Mouse (Mus musculus): ENCODE measurements around the gene Sp9. TPM values are rescaled to one million over a fixed set of nuclear protein-coding genes. Genes with fewer than 3 reads are reported as not detected.

The Sp9 gene
- polyA plus RNA-seq, 1 experiment from 2014 or later: not detected

- no peak for ATAC-seq (ENCODE audit: borderline replicate concordance, extremely low read depth, low FRiP score, low TSS enrichment)
- no peaks in the 10 kb centered on the region for H3K27me3 ChIP-seq
- H3K4me1 ChIP-seq: no peaks in the 10 kb centered on the region
- H3K9me3 ChIP-seq: no peaks in the 10 kb centered on the region
- H3K4me2 ChIP-seq: no peak overlapping the region
- H3K36me3 ChIP-seq: peaks cover 23% of the 10 kb centered on the region
- H3K27ac ChIP-seq: no peak overlapping the region
- H3K9ac ChIP-seq: no peak overlapping the region
- H3K4me3 ChIP-seq: no peak overlapping the region
- 88% methylated on average over 7 of the region's 7 CpGs for WGBS
These were observed 26.4 kb downstream of the Sp9 start for GRCm38 (mm10) chr2:73298154-73298553.

GRCm38 (mm10) chr2:73298841-73299240 is 27.1 kb downstream of the Sp9 start:
- Histone ChIP-seq H3K27me3 (no peaks in the 10 kb centered on the region), H3K36me3 (peaks cover 23% of the 10 kb centered on the region), H3K27ac (no peak overlapping the region), H3K9ac (no peak overlapping the region), H3K9me3 (no peaks in the 10 kb centered on the region), H3K4me2 (no peak overlapping the region), H3K4me3 (no peak overlapping the region), H3K4me1 (no peaks in the 10 kb centered on the region)
- WGBS: 70% methylated on average over 3 of the region's 3 CpGs
- ATAC-seq (ENCODE audit: borderline replicate concordance, extremely low read depth, low FRiP score, low TSS enrichment): no peak

- H3K36me3 ChIP-seq: peaks cover 47% of the 10 kb centered on the region
- no peaks in the 10 kb centered on the region for H3K9me3 ChIP-seq
These were observed 30.3 kb downstream of the Sp9 start for GRCm38 (mm10) chr2:73301979-73302378.

GRCm38 (mm10) chr2:73302722-73303121 is 31.0 kb downstream of the Sp9 start:
- H3K4me2 ChIP-seq: no peak overlapping the region
- H3K4me3 ChIP-seq: no peak overlapping the region
- no peaks in the 10 kb centered on the region for H3K27me3 ChIP-seq
- WGBS: 91% methylated on average over 9 of the region's 9 CpGs
- H3K9me3 ChIP-seq: no peaks in the 10 kb centered on the region
- no peak for ATAC-seq (ENCODE audit: borderline replicate concordance, extremely low read depth, low FRiP score, low TSS enrichment)
- H3K9ac ChIP-seq: no peak overlapping the region
- H3K27ac ChIP-seq: no peak overlapping the region
- peaks cover 43% of the 10 kb centered on the region for H3K36me3 ChIP-seq
- no peaks in the 10 kb centered on the region for H3K4me1 ChIP-seq

More at GRCm38 (mm10) chr2:73301979-73302378, 30.3 kb downstream of the Sp9 start:
- H3K27ac ChIP-seq: no peak overlapping the region
- ATAC-seq (ENCODE audit: borderline replicate concordance, extremely low read depth, low FRiP score, low TSS enrichment): no peak
- no peak overlapping the region for H3K9ac ChIP-seq
- H3K4me2 ChIP-seq: no peak overlapping the region
- WGBS: 61% methylated on average over 1 of the region's 1 CpGs
- H3K4me3 ChIP-seq: no peak overlapping the region
- H3K4me1 ChIP-seq: no peaks in the 10 kb centered on the region
- no peaks in the 10 kb centered on the region for H3K27me3 ChIP-seq

GRCm38 (mm10) chr2:73304506-73304905 is 32.8 kb downstream of the Sp9 start:
- no peak overlapping the region for H3K27ac ChIP-seq
- peaks cover 52% of the 10 kb centered on the region for H3K36me3 ChIP-seq
- H3K4me2 ChIP-seq: no peak overlapping the region
- ATAC-seq (ENCODE audit: borderline replicate concordance, extremely low read depth, low FRiP score, low TSS enrichment): no peak
- no peaks in the 10 kb centered on the region for H3K4me1 ChIP-seq
- no peak overlapping the region for H3K9ac ChIP-seq
- H3K27me3 ChIP-seq: no peaks in the 10 kb centered on the region
- WGBS: 78% methylated on average over 5 of the region's 5 CpGs
- H3K4me3 ChIP-seq: no peak overlapping the region
- H3K9me3 ChIP-seq: no peaks in the 10 kb centered on the region

GRCm38 (mm10) chr2:73306006-73306405 is 34.3 kb downstream of the Sp9 start:
- 89% methylated on average over 7 of the region's 7 CpGs for WGBS
- Histone ChIP-seq H3K27me3 (no peaks in the 10 kb centered on the region), H3K9me3 (no peaks in the 10 kb centered on the region), H3K4me3 (no peak overlapping the region), H3K27ac (no peak overlapping the region), H3K9ac (no peak overlapping the region), H3K36me3 (peaks cover 53% of the 10 kb centered on the region), H3K4me2 (no peak overlapping the region), H3K4me1 (no peaks in the 10 kb centered on the region; the same call in 1 of the 2 replicates)
- ATAC-seq (ENCODE audit: borderline replicate concordance, extremely low read depth, low FRiP score, low TSS enrichment): no peak

GRCm38 (mm10) chr2:73312152-73313116 is 40.7 kb downstream of the Sp9 start, which contains the start of the genes Scrn3 and Cir1:
Scrn3 (plus strand) TSS chr2:73312601.
Cir1 (minus strand) TSS chr2:73312701.
- no peaks in the 10 kb centered on the region for H3K27me3 ChIP-seq
- H3K4me1 ChIP-seq: peaks cover 17% of the 10 kb centered on the region
- peak within 1 kb of the TSS; percentile 78 for H3K4me2 ChIP-seq
- WGBS: under 1% methylated on average over 64 of the region's 64 CpGs
- H3K36me3 ChIP-seq: peaks cover 15% of the 10 kb centered on the region
- no peaks in the 10 kb centered on the region for H3K9me3 ChIP-seq
- H3K27ac ChIP-seq: peak within 1 kb of the TSS; percentile 90
- peak within 1 kb of the TSS; percentile 86 for H3K4me3 ChIP-seq
- peak; percentile 97 for ATAC-seq (ENCODE audit: borderline replicate concordance, extremely low read depth, low FRiP score, low TSS enrichment)
- H3K9ac ChIP-seq: peak within 1 kb of the TSS; percentile 82

- Histone ChIP-seq H3K9ac (peak overlapping the region; percentile 65), H3K4me1 (peaks cover 17% of the 10 kb centered on the region), H3K27ac (peak overlapping the region; percentile 90), H3K27me3 (no peaks in the 10 kb centered on the region), H3K9me3 (no peaks in the 10 kb centered on the region), H3K36me3 (peaks cover 14% of the 10 kb centered on the region), H3K4me2 (peak overlapping the region; percentile 62), H3K4me3 (peak overlapping the region; percentile 86)
- WGBS: 27% methylated on average over 14 of the region's 14 CpGs
- ATAC-seq (ENCODE audit: borderline replicate concordance, extremely low read depth, low FRiP score, low TSS enrichment): peak; percentile 44; the same call in 1 of the 2 replicates
These were observed 41.4 kb downstream of the Sp9 start for GRCm38 (mm10) chr2:73313117-73313501.

- H3K36me3 ChIP-seq: peaks cover 9% of the 10 kb centered on the region; the same call in 1 of the 2 replicates
- ATAC-seq (ENCODE audit: borderline replicate concordance, extremely low read depth, low FRiP score, low TSS enrichment): no peak
- no peaks in the 10 kb centered on the region for H3K9me3 ChIP-seq
- no peak overlapping the region for H3K9ac ChIP-seq
- H3K27me3 ChIP-seq: no peaks in the 10 kb centered on the region
- no peak overlapping the region for H3K27ac ChIP-seq
- peaks cover 17% of the 10 kb centered on the region for H3K4me1 ChIP-seq
- H3K4me3 ChIP-seq: no peak overlapping the region
- WGBS: 85% methylated on average over 3 of the region's 3 CpGs
- H3K4me2 ChIP-seq: no peak overlapping the region
These were observed 42.6 kb downstream of the Sp9 start for GRCm38 (mm10) chr2:73314311-73314710.

GRCm38 (mm10) chr2:73317426-73317825 is 45.7 kb downstream of the Sp9 start:
- H3K27ac ChIP-seq: no peak overlapping the region
- no peaks in the 10 kb centered on the region for H3K27me3 ChIP-seq
- peaks cover 3% of the 10 kb centered on the region; the same call in 1 of the 2 replicates for H3K36me3 ChIP-seq
- no peak overlapping the region for H3K4me3 ChIP-seq
- no peak overlapping the region for H3K9ac ChIP-seq
- peaks cover 11% of the 10 kb centered on the region; the same call in 1 of the 2 replicates for H3K4me1 ChIP-seq
- H3K4me2 ChIP-seq: no peak overlapping the region
- 88% methylated on average over 9 of the region's 9 CpGs for WGBS
- ATAC-seq (ENCODE audit: borderline replicate concordance, extremely low read depth, low FRiP score, low TSS enrichment): no peak
- H3K9me3 ChIP-seq: no peaks in the 10 kb centered on the region

GRCm38 (mm10) chr2:73319218-73319617 is 47.5 kb downstream of the Sp9 start:
- Histone ChIP-seq H3K4me2 (no peak overlapping the region), H3K27me3 (no peaks in the 10 kb centered on the region), H3K4me3 (no peak overlapping the region), H3K27ac (no peak overlapping the region), H3K9ac (no peak overlapping the region), H3K36me3 (peaks cover 3% of the 10 kb centered on the region; the same call in 1 of the 2 replicates), H3K9me3 (no peaks in the 10 kb centered on the region), H3K4me1 (no peaks in the 10 kb centered on the region)
- ATAC-seq (ENCODE audit: borderline replicate concordance, extremely low read depth, low FRiP score, low TSS enrichment): no peak
- whole genome bisulfite sequencing: 77% methylated on average over 5 of the region's 5 CpGs

GRCm38 (mm10) chr2:73322991-73323390 is 51.3 kb downstream of the Sp9 start:
- Histone ChIP-seq H3K4me1 (no peaks in the 10 kb centered on the region), H3K9me3 (no peaks in the 10 kb centered on the region), H3K4me3 (no peak overlapping the region), H3K27ac (no peak overlapping the region), H3K27me3 (no peaks in the 10 kb centered on the region), H3K9ac (no peak overlapping the region), H3K4me2 (no peak overlapping the region), H3K36me3 (peaks cover 3% of the 10 kb centered on the region; the same call in 1 of the 2 replicates)
- WGBS: 58% methylated on average over 12 of the region's 12 CpGs
- no peak for ATAC-seq (ENCODE audit: borderline replicate concordance, extremely low read depth, low FRiP score, low TSS enrichment)

Measured in lung, embryonic 15.5 days (tissue).